Mouse (Mus musculus): ENCODE measurements around the gene Rab7b.

DNA sequence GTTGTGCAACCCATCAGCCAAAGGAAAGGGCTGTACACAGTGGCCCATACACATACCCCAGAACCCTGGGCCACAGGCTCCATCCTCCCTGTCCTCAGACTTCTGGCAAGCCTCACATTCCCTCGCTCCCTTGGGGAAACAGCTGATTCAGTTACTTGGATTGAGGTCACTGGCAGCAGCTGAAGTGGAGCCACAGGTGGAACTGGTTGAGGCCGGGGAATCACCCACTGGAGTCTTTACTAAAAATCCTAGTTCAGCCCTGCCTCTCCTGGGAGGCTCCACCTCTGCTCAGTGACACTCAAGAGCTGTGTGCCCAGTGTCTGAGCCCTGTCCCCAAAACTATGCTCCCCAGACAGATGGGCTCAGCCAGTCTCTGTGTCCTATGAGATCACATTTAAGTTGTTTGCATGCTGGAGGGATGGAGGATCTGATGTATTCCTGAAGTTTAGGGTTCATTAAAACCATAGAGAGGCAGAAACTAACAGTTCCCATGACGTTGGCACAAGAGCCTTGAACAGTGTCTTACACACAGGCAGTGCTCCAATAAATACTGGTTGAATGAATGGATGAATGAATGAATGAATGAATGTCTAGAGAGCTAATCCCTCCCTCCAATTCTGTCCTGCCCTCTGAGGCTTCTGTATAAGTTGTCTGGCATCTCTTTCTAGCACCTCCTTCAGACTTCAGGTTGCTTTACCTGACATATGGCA is 62.8 kb downstream of the Rab7b start:
- TF ChIP-seq CTCF (IDR thresholded peaks at IDR 0.05; ENCODE audit: low read depth, low read length) (no peak), POLR2A (IDR thresholded peaks at IDR 0.05; ENCODE audit: borderline replicate concordance, low read depth, low read length) (no peak)
